Comparison of ENCODE assay signal across 8 mouse cellular contexts in genomic region chr4:142083762-142084130, GRCm38 (mm10). TPM values are rescaled to one million over a fixed set of nuclear protein-coding genes. Genes with fewer than 3 reads are reported as not detected.
DNase-seq lines count a peak whose midpoint lies in the region; ATAC-seq lines count a peak whose summit lies in the region.

No protein-coding gene starts in this region.

- H3K9me3 ChIP-seq in embryonic facial prominence, embryonic 13.5 days, result no peaks in the 10 kb centered on the region
- H3K9me3 ChIP-seq in heart, embryonic 12.5 days (replicated peaks), result no peaks in the 10 kb centered on the region
- no peaks in the 10 kb centered on the region for H3K9me3 ChIP-seq in lung, embryonic 16.5 days (ENCODE audit: control insufficient read depth, low read length)
- H3K9me3 ChIP-seq in neural tube, embryonic 15.5 days (replicated peaks), result no peaks in the 10 kb centered on the region

- H3K4me1 ChIP-seq in embryonic facial prominence, embryonic 13.5 days, result peaks cover 46% of the 10 kb centered on the region
- H3K4me1 ChIP-seq in heart, embryonic 12.5 days (replicated peaks), result peaks cover 47% of the 10 kb centered on the region
- peaks cover 31% of the 10 kb centered on the region for H3K4me1 ChIP-seq in lung, embryonic 16.5 days (replicated peaks; ENCODE audit: control insufficient read depth, insufficient read depth, low read length)
- H3K4me1 ChIP-seq in neural tube, embryonic 15.5 days, result peaks cover 36% of the 10 kb centered on the region

- H3K4me3 ChIP-seq in embryonic facial prominence, embryonic 13.5 days, result peak overlapping the region; percentile 72
- H3K4me3 ChIP-seq in heart, embryonic 12.5 days, result peak overlapping the region; percentile 68
- peak overlapping the region; percentile 79 for H3K4me3 ChIP-seq in lung, embryonic 16.5 days (ENCODE audit: low read length)
- H3K4me3 ChIP-seq in neural tube, embryonic 15.5 days (replicated peaks), result peak overlapping the region; percentile 55

- H3K4me2 ChIP-seq in embryonic facial prominence, embryonic 13.5 days, result peak overlapping the region; percentile 95
- peak overlapping the region; percentile 75 for H3K4me2 ChIP-seq in heart, embryonic 12.5 days
- peak overlapping the region; percentile 95 for H3K4me2 ChIP-seq in lung, embryonic 16.5 days (ENCODE audit: low read depth, low read length)
- H3K4me2 ChIP-seq in neural tube, embryonic 15.5 days, result peak overlapping the region; percentile 97

- peak; percentile 38; the same call in 1 of the 2 replicates for ATAC-seq in embryonic facial prominence, embryonic 13.5 days (ENCODE audit: insufficient number of reproducible peaks, insufficient read depth, low FRiP score, low TSS enrichment, low read depth)
- peak; percentile 71 for ATAC-seq in heart, embryonic 12.5 days (ENCODE audit: insufficient number of reproducible peaks, low FRiP score)
- ATAC-seq in lung, embryonic 16.5 days (ENCODE audit: low read depth), result peak; percentile 82
- ATAC-seq in neural tube, embryonic 15.5 days (ENCODE audit: low FRiP score), result peak; percentile 73; the same call in 1 of the 2 replicates

- H3K9ac ChIP-seq in embryonic facial prominence, embryonic 13.5 days, result peak overlapping the region; percentile 79
- peak overlapping the region; percentile 83 for H3K9ac ChIP-seq in heart, embryonic 12.5 days
- peak overlapping the region; percentile 86 for H3K9ac ChIP-seq in lung, embryonic 16.5 days (ENCODE audit: low read length)
- H3K9ac ChIP-seq in neural tube, embryonic 15.5 days (replicated peaks), result peak overlapping the region; percentile 49

- peaks cover 15% of the 10 kb centered on the region; the same call in 1 of the 2 replicates for H3K27me3 ChIP-seq in embryonic facial prominence, embryonic 13.5 days
- H3K27me3 ChIP-seq in heart, embryonic 12.5 days (replicated peaks), result 0 out of 2 replicates have a peak, but pooled peaks cover 8% of the 10 kb centered on the region
- H3K27me3 ChIP-seq in lung, embryonic 16.5 days (ENCODE audit: control insufficient read depth, insufficient read depth, low read depth, low read length), result no peaks in the 10 kb centered on the region
- H3K27me3 ChIP-seq in neural tube, embryonic 15.5 days (replicated peaks), result peaks cover 33% of the 10 kb centered on the region

- peak overlapping the region; percentile 78 for H3K27ac ChIP-seq in embryonic facial prominence, embryonic 13.5 days
- peak overlapping the region; percentile 81 for H3K27ac ChIP-seq in heart, embryonic 12.5 days (ENCODE audit: poor library complexity, severe bottlenecking)
- H3K27ac ChIP-seq in lung, embryonic 16.5 days (ENCODE audit: low read length), result peak overlapping the region; percentile 96
- H3K27ac ChIP-seq in neural tube, embryonic 15.5 days (replicated peaks), result no peak overlapping the region

- DNase-seq in CD4-positive helper T cell, adult 2 months (ENCODE audit: low read depth, low spot score), result peak; percentile 30
- peak; percentile 67 for DNase-seq in adrenal gland, adult 8-10 months
- peak; percentile 88 for DNase-seq in kidney, adult 9 months
- DNase-seq in urinary bladder, postnatal 4 days (ENCODE audit: low spot score in 2 of 2), result peak; percentile 70 to 82

- H3K36me3 ChIP-seq in embryonic facial prominence, embryonic 13.5 days, result no peaks in the 10 kb centered on the region
- no peaks in the 10 kb centered on the region for H3K36me3 ChIP-seq in heart, embryonic 12.5 days
- H3K36me3 ChIP-seq in lung, embryonic 16.5 days (ENCODE audit: control insufficient read depth, insufficient read depth, low read length), result no peaks in the 10 kb centered on the region
- no peaks in the 10 kb centered on the region for H3K36me3 ChIP-seq in neural tube, embryonic 15.5 days

- under 1% methylated on average over 24 of the region's 29 CpGs for WGBS in embryonic facial prominence, embryonic 13.5 days
- WGBS in heart, embryonic 12.5 days, result 0% methylated on average over 24 of the region's 29 CpGs
- WGBS in lung, embryonic 16.5 days, result under 1% methylated on average over 28 of the region's 29 CpGs
- under 1% methylated on average over 22 of the region's 29 CpGs for WGBS in neural tube, embryonic 15.5 days

RNA-seq across cellular contexts. Expression of gene Tmem51, which starts 0.4 kb away (rescaled TPM):
- 1 to 10 TPM; 3.6 to 5.7 (median 4.7) TPM for total RNA-seq in adrenal gland, adult 8-10 months (2022)
- 13.9 and 14.2 TPM in 2 replicates for polyA plus RNA-seq in embryonic facial prominence, embryonic 13.5 days (2015; fragmentation: Nextera tagmentation; extraction: Ambion mirVana)
- 28.3 and 29.6 TPM in 2 replicates for polyA plus RNA-seq in heart, embryonic 12.5 days (2016; fragmentation: Nextera tagmentation; extraction: Ambion mirVana)
- 25.7 and 26.0 TPM in 2 replicates for polyA plus RNA-seq in lung, embryonic 16.5 days (2015; fragmentation: Nextera tagmentation; extraction: Ambion mirVana)
- polyA plus RNA-seq in neural tube, embryonic 15.5 days (2015; fragmentation: Nextera tagmentation; extraction: Ambion mirVana), result 5.9 and 11.0 TPM in 2 replicates

Comparison
In these comparisons a context has a peak if more than half of its experiments do, and no peak if none do; other contexts are left out.
1. DNase-seq: peak in every context shown above with its lines; median percentile 88 in kidney, adult 9 months; 76 in urinary bladder, postnatal 4 days; 67 in adrenal gland, adult 8-10 months; 30 in CD4-positive helper T cell, adult 2 months.